Mouse (Mus musculus): ENCODE data around the gene Golt1b. TPM values are rescaled to one million over a fixed set of nuclear protein-coding genes. Genes with fewer than 3 reads are reported as not detected.

Gene Golt1b
- total and polyA plus RNA-seq, 3 experiments = 45.3 to 54.7 TPM; not detected in 1

GRCm38 (mm10) chr6:142338961-142339360 lies 48.1 kb upstream of the Golt1b start:
- Histone ChIP-seq H3K4me1 (ENCODE audit: control insufficient read depth in 1 of 2, insufficient read depth in 2 of 2, low read length in 2 of 2) (no peaks in the 10 kb centered on the region), H3K36me3 (ENCODE audit: control insufficient read depth in 1 of 2, insufficient read depth in 2 of 2, low read length in 2 of 2) (no peaks in the 10 kb centered on the region), H3K27me3 (ENCODE audit: control insufficient read depth in 1 of 2, insufficient read depth in 2 of 2, low read length in 2 of 2) (peaks cover 0 to 2% of the 10 kb centered on the region in 2 experiments; a peak in 2 of 4 replicates), H3K9ac (ENCODE audit: control insufficient read depth, low read depth, low read length, poor library complexity, severe bottlenecking) (no peak overlapping the region), H3K27ac (ENCODE audit: control insufficient read depth, low read depth, low read length) (no peak overlapping the region), H3K9me3 (replicated peaks; ENCODE audit: insufficient read depth, low read length) (no peaks in the 10 kb centered on the region), H3K79me2 (ENCODE audit: control insufficient read depth, insufficient read depth, low read length, poor library complexity) (no peaks in the 10 kb centered on the region), H3K4me3 (ENCODE audit: control insufficient read depth in 1 of 2, insufficient read depth in 1 of 2, low read depth in 2 of 2, low read length in 2 of 2) (no peak overlapping the region)
- DNase-seq (ENCODE audit: low read depth, low spot score) = no peak
- TF ChIP-seq NRF1 (IDR thresholded peaks at IDR 0.05; ENCODE audit: insufficient read depth, low read depth, low read length, poor library complexity, severe bottlenecking) (no peak), CHD1 (IDR thresholded peaks at IDR 0.05; ENCODE audit: low read depth, low read length) (no peak), MXI1 (IDR thresholded peaks at IDR 0.05; ENCODE audit: low read depth, low read length) (no peak)

- no peaks in the 10 kb centered on the region for H3K9me3 ChIP-seq (replicated peaks; ENCODE audit: insufficient read depth, low read length)
- no peak overlapping the region for H3K27ac ChIP-seq (ENCODE audit: control insufficient read depth, low read depth, low read length)
- H3K27me3 ChIP-seq (ENCODE audit: control insufficient read depth in 1 of 2, insufficient read depth in 2 of 2, low read length in 2 of 2) = peaks cover 0 to 2% of the 10 kb centered on the region in 2 experiments; a peak in 2 of 4 replicates
- no peaks in the 10 kb centered on the region for H3K36me3 ChIP-seq (ENCODE audit: control insufficient read depth in 1 of 2, insufficient read depth in 2 of 2, low read length in 2 of 2)
- no peak for DNase-seq (ENCODE audit: low read depth, low spot score)
- no peaks in the 10 kb centered on the region for H3K4me1 ChIP-seq (ENCODE audit: control insufficient read depth in 1 of 2, insufficient read depth in 2 of 2, low read length in 2 of 2)
- H3K4me3 ChIP-seq (ENCODE audit: control insufficient read depth in 1 of 2, insufficient read depth in 1 of 2, low read depth in 2 of 2, low read length in 2 of 2) = no peak overlapping the region
- H3K79me2 ChIP-seq (ENCODE audit: control insufficient read depth, insufficient read depth, low read length, poor library complexity) = no peaks in the 10 kb centered on the region
- TF ChIP-seq USF2 (IDR thresholded peaks at IDR 0.05; ENCODE audit: borderline replicate concordance in 1 of 2, insufficient read depth in 1 of 2, low read depth in 1 of 2, low read length in 2 of 2) (no peak), EP300 (IDR thresholded peaks at IDR 0.05; ENCODE audit: low read depth in 1 of 2, low read length in 2 of 2) (no peak), JUND (IDR thresholded peaks at IDR 0.05; ENCODE audit: low read depth, low read length) (no peak), CTCF (IDR thresholded peaks at IDR 0.05 in 2 of 3, conservative IDR thresholded peaks at IDR 0.05 in 1 of 3; ENCODE audit: control insufficient read depth in 1 of 3, insufficient read depth in 1 of 3, low read depth in 2 of 3, low read length in 3 of 3, poor library complexity in 1 of 3, severe bottlenecking in 1 of 3) (no peak), ELF1 (IDR thresholded peaks at IDR 0.05; ENCODE audit: low read depth, low read length) (no peak), BHLHE40 (IDR thresholded peaks at IDR 0.05; ENCODE audit: borderline replicate concordance, low read depth, low read length) (no peak), USF1 (IDR thresholded peaks at IDR 0.05; ENCODE audit: low read depth, low read length) (no peak), RCOR1 (IDR thresholded peaks at IDR 0.05; ENCODE audit: low read depth, low read length) (no peak), ETS1 (IDR thresholded peaks at IDR 0.05; ENCODE audit: low read depth, low read length) (no peak), NELFE (IDR thresholded peaks at IDR 0.05; ENCODE audit: low read depth, low read length) (no peak), TCF12 (IDR thresholded peaks at IDR 0.05; ENCODE audit: low read depth, low read length) (no peak), RAD21 (IDR thresholded peaks at IDR 0.05; ENCODE audit: low read depth, low read length) (no peak), SMC3 (IDR thresholded peaks at IDR 0.05; ENCODE audit: low read depth, low read length) (no peak), ZC3H11A (IDR thresholded peaks at IDR 0.05; ENCODE audit: low read depth, low read length) (no peak), MXI1 (IDR thresholded peaks at IDR 0.05; ENCODE audit: low read depth, low read length) (no peak), ZKSCAN1 (IDR thresholded peaks at IDR 0.05; ENCODE audit: low read depth, low read length) (no peak), MEF2A (IDR thresholded peaks at IDR 0.05; ENCODE audit: extremely low read depth, insufficient replicate concordance, low read depth, low read length, poor library complexity, severe bottlenecking) (no peak), CHD2 (IDR thresholded peaks at IDR 0.05; ENCODE audit: low read length) (no peak), MYB (IDR thresholded peaks at IDR 0.05; ENCODE audit: low read depth, low read length) (no peak), TBP (IDR thresholded peaks at IDR 0.05; ENCODE audit: low read depth, low read length) (no peak)
- no peak overlapping the region for H3K9ac ChIP-seq (ENCODE audit: control insufficient read depth, low read depth, low read length, poor library complexity, severe bottlenecking)
Measured at GRCm38 (mm10) chr6:142339576-142339975, 47.4 kb upstream of the Golt1b start.
